Mouse (Mus musculus) layer of hippocampus, postnatal 36 days (tissue): ENCODE measurements around the gene Vmn1r75. TPM values are rescaled to one million over a fixed set of nuclear protein-coding genes. Genes with fewer than 3 reads are reported as not detected.

Experiments
- DNase-seq, 2 experiments: peaks; one replicate each; pipeline ENCODE4 v3.0.0; 2022
- total RNA-seq, 2 experiments: library from RNA; stranded (reverse); gene quantifications; 2 replicates each; pipeline ENCODE4 v1.2.3; 2021

The Vmn1r75 gene
- total RNA-seq = not detected

DNA sequence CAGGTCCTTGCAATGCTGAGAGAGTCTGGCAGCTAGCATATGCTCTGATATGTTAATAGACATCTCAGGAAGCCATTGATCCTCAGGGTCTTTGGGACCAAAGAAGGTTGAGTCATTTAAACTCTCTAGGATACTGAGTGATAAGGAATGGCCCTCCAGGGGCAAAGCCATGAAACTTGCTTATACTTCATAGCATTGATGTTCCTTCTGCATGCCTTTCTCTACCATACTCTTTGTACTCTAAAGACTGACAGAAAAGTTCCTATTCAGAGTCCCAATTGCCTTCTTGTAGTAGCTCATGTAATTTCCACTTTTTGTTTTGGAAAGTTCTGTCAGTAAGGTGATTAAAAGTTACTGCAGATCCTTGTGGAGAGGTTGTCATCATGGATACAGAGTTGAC lies at the start of gene Vmn1r75:
Gene Vmn1r75, plus strand, starts transcription at position 301 of the 400 bp plus-strand sequence.
- DNase-seq = no peak

DNA sequence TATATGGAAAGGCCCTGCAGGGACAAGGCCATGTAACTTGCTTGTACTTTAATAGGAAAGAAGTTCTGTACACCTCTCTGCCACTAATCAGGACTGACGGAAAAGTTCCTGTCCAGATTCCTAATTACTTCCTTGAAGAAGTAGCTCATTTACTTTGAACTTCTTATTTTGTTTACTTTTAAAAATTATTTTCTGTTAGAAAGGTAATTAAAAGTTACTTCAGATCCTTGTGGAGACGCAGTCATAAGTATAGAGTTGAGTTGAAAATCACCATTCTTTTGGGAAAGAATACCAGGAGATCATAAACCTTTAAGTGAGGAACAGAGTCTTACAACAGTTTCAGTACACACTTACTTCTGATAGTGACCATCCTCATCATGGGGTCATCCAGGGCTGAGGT lies 40.8 kb upstream of the Vmn1r75 start, which contains the start of gene Vmn1r74:
Gene Vmn1r74, plus strand, starts transcription at position 301 of the 400 bp plus-strand sequence.
- DNase-seq = no peak

Other genes with a start within 250 kb of the Vmn1r75 start
- gene Vmn1r72, start 194.5 kb upstream of the Vmn1r75 start, total RNA-seq = not detected
- gene Vmn1r73, start 144.4 kb upstream of the Vmn1r75 start, total RNA-seq = not detected
- not detected for gene Vmn1r74, start 40.6 kb upstream of the Vmn1r75 start, total RNA-seq
- gene Vmn1r76, start 63.6 kb downstream of the Vmn1r75 start, total RNA-seq = not detected
- gene Vmn1r77, start 162.1 kb downstream of the Vmn1r75 start, total RNA-seq = not detected